Mouse (Mus musculus) midbrain, embryonic 14.5 days (tissue): ENCODE measurements at regions not wholly inside any gene's neighbourhood (a gene's known extent, or its start where the extent isn't known, plus 50 kb on each side); places are given as distances from the start of the nearest gene placed in this dataset.

Experiments
- ATAC-seq: fragments of 200-750 bp; cut with Nextera tagmentation; 2 replicates; pipeline ENCODE4 v1.8.0; 2017; ENCODE audit warnings: moderate number of reproducible peaks, moderate library complexity; ENCODE audit not compliant: low FRiP score, low TSS enrichment
- DNase-seq: peaks from one replicate; pipeline ENCODE4 v3.0.0-alpha.2; 2015
- H3K27ac ChIP-seq: fragments of 300-500 bp; sonication (generic); replicated peaks from 2 replicates; pipeline ENCODE4 v1.5.1; 2014; ENCODE audit warnings: mild to moderate bottlenecking, low read depth, low read length, moderate library complexity
- H3K27me3 ChIP-seq: fragments of 300-500 bp; sonication (generic); 2 replicates; pipeline ENCODE4 v1.6.1; 2014; ENCODE audit warnings: low read length, control low read depth, mixed read lengths; ENCODE audit not compliant: control insufficient read depth, insufficient read depth
- H3K36me3 ChIP-seq: fragments of 300-500 bp; sonication (generic); 2 replicates; pipeline ENCODE4 v1.6.1; 2014; ENCODE audit warnings: low read length, control low read depth; ENCODE audit not compliant: control insufficient read depth, insufficient read depth
- H3K4me1 ChIP-seq: fragments of 300-500 bp; sonication (generic); 2 replicates; pipeline ENCODE4 v1.6.1; 2014; ENCODE audit warnings: mild to moderate bottlenecking, antibody characterized with exemption, low read length, control low read depth; ENCODE audit not compliant: control insufficient read depth, insufficient read depth
- H3K4me2 ChIP-seq: fragments of 300-500 bp; sonication (generic); 2 replicates; pipeline ENCODE4 v1.6.1; 2014; ENCODE audit warnings: mild to moderate bottlenecking, low read length, moderate library complexity
- H3K4me3 ChIP-seq: fragments of 300-500 bp; sonication (generic); replicated peaks from 2 replicates; pipeline ENCODE4 v1.5.1; 2014; ENCODE audit warnings: low read depth, low read length
- H3K9ac ChIP-seq: fragments of 300-500 bp; sonication (generic); replicated peaks from 2 replicates; pipeline ENCODE4 v1.6.1; 2014; ENCODE audit warnings: mild to moderate bottlenecking, low read length, moderate library complexity
- H3K9me3 ChIP-seq: fragments of 300-500 bp; sonication (generic); 2 replicates; pipeline ENCODE4 v1.6.1; 2016; ENCODE audit warnings: low read length, control low read depth, mixed read lengths; ENCODE audit not compliant: control insufficient read depth
- WGBS: fragments of 180-500 bp; shearing (Covaris S2); extraction: QIAGEN DNeasy Blood & Tissue Kit; methylation state at CpG from one replicate; pipeline ENCODE4 v1.1.7; 2014; 5-methylcytosine and 5-hydroxymethylcytosine counted together

GRCm38 (mm10) chr6:102725751-102726150, 152.8 kb upstream of the Cntn3 start:
- Histone ChIP-seq H3K4me3 (no peak overlapping the region), H3K9ac (no peak overlapping the region), H3K4me2 (no peak overlapping the region), H3K4me1 (no peaks in the 10 kb centered on the region), H3K9me3 (no peaks in the 10 kb centered on the region), H3K36me3 (no peaks in the 10 kb centered on the region), H3K27ac (no peak overlapping the region), H3K27me3 (no peaks in the 10 kb centered on the region)
- DNase-seq (no peak), ATAC-seq (no peak)

GRCm38 (mm10) chr6:102724315-102724714, 151.4 kb upstream of the Cntn3 start:
- Histone ChIP-seq H3K9ac (no peak overlapping the region), H3K27ac (no peak overlapping the region), H3K27me3 (no peaks in the 10 kb centered on the region), H3K36me3 (no peaks in the 10 kb centered on the region), H3K9me3 (no peaks in the 10 kb centered on the region), H3K4me2 (no peak overlapping the region), H3K4me1 (no peaks in the 10 kb centered on the region), H3K4me3 (no peak overlapping the region)
- ATAC-seq (no peak), DNase-seq (no peak)

- Histone ChIP-seq H3K27ac (no peak overlapping the region), H3K27me3 (no peaks in the 10 kb centered on the region), H3K36me3 (no peaks in the 10 kb centered on the region), H3K4me2 (no peak overlapping the region), H3K9ac (no peak overlapping the region), H3K4me1 (no peaks in the 10 kb centered on the region), H3K4me3 (no peak overlapping the region), H3K9me3 (no peaks in the 10 kb centered on the region)
- DNase-seq = no peak
- ATAC-seq = no peak
- WGBS = 88% methylated on average over 2 of the region's 2 CpGs
Measured at GRCm38 (mm10) chr6:102706862-102707261, 134.0 kb upstream of the Cntn3 start.
